Mouse (Mus musculus) hindbrain, embryonic 15.5 days (tissue): ENCODE measurements around the gene Sorcs2. TPM values are rescaled to one million over a fixed set of nuclear protein-coding genes. Genes with fewer than 3 reads are reported as not detected.
"Not testable (repeated sequence)": the region's sequence is repeated elsewhere in the genome, so short reads cannot be mapped to it uniquely, and the experiment has no call there.

ENCODE experiments used
- ATAC-seq: fragments of 200-750 bp; cut with Nextera tagmentation; 2 replicates; pipeline ENCODE4 v1.8.0; 2017; ENCODE audit warnings: low read depth, moderate number of reproducible peaks, moderate TSS enrichment; ENCODE audit not compliant: low FRiP score
- H3K27ac ChIP-seq: fragments of 300-500 bp; sonication (generic); replicated peaks from 2 replicates; pipeline ENCODE4 v1.5.1; 2015; ENCODE audit warnings: mild to moderate bottlenecking, inconsistent platforms
- H3K27me3 ChIP-seq: fragments of 300-500 bp; sonication (generic); 2 replicates; pipeline ENCODE4 v1.6.1; 2015; ENCODE audit warnings: control low read depth, inconsistent platforms
- H3K36me3 ChIP-seq: fragments of 300-500 bp; sonication (generic); 2 replicates; pipeline ENCODE4 v1.6.1; 2015; ENCODE audit warnings: control low read depth, inconsistent platforms
- H3K4me1 ChIP-seq: fragments of 300-500 bp; sonication (generic); replicated peaks from 2 replicates; pipeline ENCODE4 v1.6.1; 2015; ENCODE audit warnings: control low read depth, inconsistent platforms
- H3K4me2 ChIP-seq: fragments of 300-500 bp; sonication (generic); 2 replicates; pipeline ENCODE4 v1.6.1; 2015; ENCODE audit warnings: moderate library complexity, mild to moderate bottlenecking, inconsistent platforms
- H3K4me3 ChIP-seq: fragments of 300-500 bp; sonication (generic); 2 replicates; pipeline ENCODE4 v1.5.1; 2015; ENCODE audit warnings: mild to moderate bottlenecking, inconsistent platforms
- H3K9ac ChIP-seq: fragments of 300-500 bp; sonication (generic); 2 replicates; pipeline ENCODE4 v1.6.1; 2015; ENCODE audit warnings: inconsistent platforms
- H3K9me3 ChIP-seq: fragments of 300-500 bp; sonication (generic); 2 replicates; pipeline ENCODE4 v1.6.1; 2016; ENCODE audit warnings: control low read depth, inconsistent platforms
- WGBS: fragments of 180-500 bp; shearing (Covaris S2); methylation state at CpG from one replicate; pipeline ENCODE4 v1.1.7; 2015; 5-methylcytosine and 5-hydroxymethylcytosine counted together
- polyA plus RNA-seq: library from polyadenylated mRNA; unstranded; fragments of >200 nt; fragmentation: Nextera tagmentation; extraction: Ambion mirVana; gene quantifications from 2 replicates; pipeline ENCODE4 v1.2.1, GENCODE M21; 2015

The Sorcs2 gene
- polyA plus RNA-seq, 1 experiment from 2014 or later: 15.4 TPM

GRCm38 (mm10) chr5:36237526-36237925 lies 160.4 kb downstream of the Sorcs2 start:
- ATAC-seq, H3K9ac ChIP-seq, H3K27ac ChIP-seq, H3K36me3 ChIP-seq, H3K4me1 ChIP-seq, H3K4me3 ChIP-seq, H3K27me3 ChIP-seq, H3K4me2 ChIP-seq, H3K9me3 ChIP-seq: not testable (repeated sequence)
- WGBS: 95% methylated on average over 8 of the region's 10 CpGs

- Histone ChIP-seq H3K36me3 (no peaks in the 10 kb centered on the region), H3K9me3 (no peaks in the 10 kb centered on the region), H3K27me3 (no peaks in the 10 kb centered on the region), H3K4me3 (no peak overlapping the region), H3K9ac (no peak overlapping the region), H3K27ac (0 out of 2 replicates have a peak overlapping the region, but pooled peaks have one; percentile 12), H3K4me1 (peaks cover 48% of the 10 kb centered on the region), H3K4me2 (no peak overlapping the region)
- peak; percentile 39; the same call in 1 of the 2 replicates for ATAC-seq
- 49% methylated on average over 9 of the region's 9 CpGs for WGBS
Measured at GRCm38 (mm10) chr5:36230301-36230780, 167.6 kb downstream of the Sorcs2 start.

GRCm38 (mm10) chr5:36228405-36229370 lies 169.3 kb downstream of the Sorcs2 start:
- Histone ChIP-seq H3K27me3 (no peaks in the 10 kb centered on the region), H3K27ac (no peak overlapping the region), H3K4me1 (peaks cover 51% of the 10 kb centered on the region), H3K4me3 (no peak overlapping the region), H3K36me3 (no peaks in the 10 kb centered on the region), H3K4me2 (no peak overlapping the region), H3K9me3 (no peaks in the 10 kb centered on the region), H3K9ac (no peak overlapping the region)
- WGBS: 32% methylated on average over 23 of the region's 23 CpGs
- ATAC-seq: no peak

- Histone ChIP-seq H3K36me3 (no peaks in the 10 kb centered on the region), H3K9ac (no peak overlapping the region), H3K4me3 (no peak overlapping the region), H3K4me2 (no peak overlapping the region), H3K27me3 (no peaks in the 10 kb centered on the region), H3K27ac (0 out of 2 replicates have a peak overlapping the region, but pooled peaks have one; percentile 32), H3K4me1 (peaks cover 48% of the 10 kb centered on the region), H3K9me3 (no peaks in the 10 kb centered on the region)
- WGBS: 54% methylated on average over 11 of the region's 11 CpGs
- no peak for ATAC-seq
Measured at GRCm38 (mm10) chr5:36226296-36226695, 171.6 kb downstream of the Sorcs2 start.

- H3K27me3 ChIP-seq: no peaks in the 10 kb centered on the region
- no peak overlapping the region for H3K4me2 ChIP-seq
- no peak overlapping the region for H3K4me3 ChIP-seq
- no peaks in the 10 kb centered on the region for H3K36me3 ChIP-seq
- ATAC-seq: no peak
- no peaks in the 10 kb centered on the region for H3K9me3 ChIP-seq
- 0 out of 2 replicates have a peak overlapping the region, but pooled peaks have one; percentile 32 for H3K27ac ChIP-seq
- WGBS: 39% methylated on average over 7 of the region's 7 CpGs
- no peak overlapping the region for H3K9ac ChIP-seq
- H3K4me1 ChIP-seq: peaks cover 48% of the 10 kb centered on the region
Measured at GRCm38 (mm10) chr5:36225855-36226254, 172.1 kb downstream of the Sorcs2 start.

GRCm38 (mm10) chr5:36223787-36224186 lies 174.2 kb downstream of the Sorcs2 start:
- ATAC-seq: no peak
- H3K4me1 ChIP-seq: peaks cover 34% of the 10 kb centered on the region
- no peak overlapping the region for H3K27ac ChIP-seq
- no peaks in the 10 kb centered on the region for H3K36me3 ChIP-seq
- no peaks in the 10 kb centered on the region for H3K9me3 ChIP-seq
- 71% methylated on average over 6 of the region's 6 CpGs for WGBS
- H3K4me3 ChIP-seq: no peak overlapping the region
- H3K4me2 ChIP-seq: no peak overlapping the region
- no peaks in the 10 kb centered on the region for H3K27me3 ChIP-seq
- no peak overlapping the region for H3K9ac ChIP-seq

GRCm38 (mm10) chr5:36220626-36221025 lies 177.3 kb downstream of the Sorcs2 start:
- 52% methylated on average over 6 of the region's 6 CpGs for WGBS
- Histone ChIP-seq H3K4me3 (no peak overlapping the region), H3K27me3 (no peaks in the 10 kb centered on the region), H3K4me2 (no peak overlapping the region), H3K4me1 (peaks cover 16% of the 10 kb centered on the region; the same call in 1 of the 2 replicates), H3K27ac (no peak overlapping the region), H3K9me3 (no peaks in the 10 kb centered on the region), H3K9ac (no peak overlapping the region), H3K36me3 (no peaks in the 10 kb centered on the region)
- no peak for ATAC-seq

- 60% methylated on average over 4 of the region's 4 CpGs for WGBS
- Histone ChIP-seq H3K4me1 (peaks cover 11% of the 10 kb centered on the region; the same call in 1 of the 2 replicates), H3K4me3 (no peak overlapping the region), H3K9ac (no peak overlapping the region), H3K4me2 (no peak overlapping the region), H3K9me3 (no peaks in the 10 kb centered on the region), H3K36me3 (no peaks in the 10 kb centered on the region), H3K27ac (no peak overlapping the region), H3K27me3 (no peaks in the 10 kb centered on the region)
- no peak for ATAC-seq
Measured at GRCm38 (mm10) chr5:36220105-36220504, 177.8 kb downstream of the Sorcs2 start.

- H3K4me3 ChIP-seq: no peak overlapping the region
- H3K9me3 ChIP-seq: no peaks in the 10 kb centered on the region
- no peaks in the 10 kb centered on the region for H3K4me1 ChIP-seq
- H3K9ac ChIP-seq: no peak overlapping the region
- 67% methylated on average over 10 of the region's 10 CpGs for WGBS
- peak; percentile 40; the same call in 1 of the 2 replicates for ATAC-seq
- no peaks in the 10 kb centered on the region for H3K36me3 ChIP-seq
- H3K27ac ChIP-seq: no peak overlapping the region
- no peak overlapping the region for H3K4me2 ChIP-seq
- no peaks in the 10 kb centered on the region for H3K27me3 ChIP-seq
Measured at GRCm38 (mm10) chr5:36213310-36213709, 184.6 kb downstream of the Sorcs2 start.

GRCm38 (mm10) chr5:36208803-36209202 lies 189.1 kb downstream of the Sorcs2 start:
- no peak overlapping the region for H3K27ac ChIP-seq
- H3K36me3 ChIP-seq: no peaks in the 10 kb centered on the region
- H3K9ac ChIP-seq: no peak overlapping the region
- H3K27me3 ChIP-seq: no peaks in the 10 kb centered on the region
- no peak overlapping the region for H3K4me2 ChIP-seq
- no peak for ATAC-seq
- H3K4me3 ChIP-seq: no peak overlapping the region
- no peaks in the 10 kb centered on the region for H3K9me3 ChIP-seq
- WGBS: 95% methylated on average over 3 of the region's 3 CpGs
- H3K4me1 ChIP-seq: no peaks in the 10 kb centered on the region

- 77% methylated on average over 11 of the region's 11 CpGs for whole genome bisulfite sequencing
Measured at GRCm38 (mm10) chr5:36205397-36205796, 192.5 kb downstream of the Sorcs2 start.

GRCm38 (mm10) chr5:36203916-36204315 lies 194.0 kb downstream of the Sorcs2 start, which contains the start of gene Psapl1:
Psapl1 (plus strand) TSS chr5:36204021.
- Histone ChIP-seq H3K4me1 (0 out of 2 replicates have a peak, but pooled peaks cover 2% of the 10 kb centered on the region), H3K9ac (no peak within 1 kb of the TSS), H3K27me3 (no peaks in the 10 kb centered on the region), H3K27ac (no peak within 1 kb of the TSS), H3K4me2 (no peak within 1 kb of the TSS), H3K4me3 (no peak within 1 kb of the TSS), H3K36me3 (no peaks in the 10 kb centered on the region), H3K9me3 (no peaks in the 10 kb centered on the region)
- WGBS: 81% methylated on average over 10 of the region's 10 CpGs
- no peak for ATAC-seq

More at GRCm38 (mm10) chr5:36205397-36205796, 192.5 kb downstream of the Sorcs2 start:
- H3K27me3 ChIP-seq: no peaks in the 10 kb centered on the region
- ATAC-seq: no peak
- H3K27ac ChIP-seq: no peak overlapping the region
- H3K36me3 ChIP-seq: no peaks in the 10 kb centered on the region
- no peak overlapping the region for H3K4me2 ChIP-seq
- H3K4me3 ChIP-seq: no peak overlapping the region
- no peak overlapping the region for H3K9ac ChIP-seq
- H3K4me1 ChIP-seq: 0 out of 2 replicates have a peak, but pooled peaks cover 2% of the 10 kb centered on the region
- H3K9me3 ChIP-seq: no peaks in the 10 kb centered on the region
